In the genomic region with DNA sequence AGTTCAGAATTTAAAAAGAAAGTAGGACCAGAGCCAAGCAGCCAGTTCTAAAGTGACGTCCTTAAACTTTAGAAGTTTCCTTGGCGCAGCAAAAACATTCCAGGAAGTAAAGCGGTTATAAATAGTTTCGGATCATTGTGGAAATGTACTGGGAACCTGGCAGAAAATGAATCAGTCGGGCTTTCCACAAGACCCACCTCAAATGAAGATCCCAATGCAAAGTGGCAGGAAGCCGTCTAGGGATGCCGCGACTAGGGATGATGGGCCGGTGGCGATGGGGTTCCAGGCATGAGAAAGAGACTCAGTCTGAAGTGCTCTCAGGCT, we compare ENCODE assay signal across 11 mouse cellular contexts.
DNase-seq lines count a peak whose midpoint lies in the region; TF ChIP-seq lines count a peak whose summit lies in the region.
"Had no signal": no experiment of that assay in that cellular context is flagged by ENCODE, and none has a peak within 500 bp of the region (broad histone marks: within the 10 kb centered on the region; RNA-seq: fewer than 3 reads in every experiment).

No protein-coding gene starts in this region.

- H3K27ac ChIP-seq in embryonic fibroblast, embryonic 13.5 days (ENCODE audit: insufficient read depth, low read length) = peak overlapping the region; percentile 43
- peak overlapping the region; percentile 86 for H3K27ac ChIP-seq in kidney, adult 2 months (ENCODE audit: insufficient read depth, low read depth, low read length)

- no peak for TF ChIP-seq CTCF in embryonic fibroblast, embryonic 13.5 days (IDR thresholded peaks at IDR 0.05; ENCODE audit: borderline replicate concordance, insufficient read depth, low read length)
- no peak for TF ChIP-seq CTCF in kidney, adult 2 months (conservative IDR thresholded peaks at IDR 0.05; ENCODE audit: insufficient read depth, insufficient read length, low read depth, low read length)

- no peak for TF ChIP-seq POLR2A in embryonic fibroblast, embryonic 13.5 days (IDR thresholded peaks at IDR 0.05; ENCODE audit: low read depth, low read length)
- no peak for TF ChIP-seq POLR2A in kidney, adult 2 months (IDR thresholded peaks at IDR 0.05; ENCODE audit: low read depth, low read length)

- WGBS in kidney, adult 2 months = 38% methylated on average over 10 of the region's 10 CpGs

- no peak overlapping the region for H3K4me3 ChIP-seq in embryonic fibroblast, embryonic 13.5 days (ENCODE audit: insufficient read depth, low read length)
- H3K4me3 ChIP-seq in kidney, adult 2 months (ENCODE audit: insufficient read depth, low read depth, low read length) = peak overlapping the region; percentile 37
- H3K4me3 ChIP-seq: megakaryocyte, embryonic 14.5 days had no signal

- peaks cover 14% of the 10 kb centered on the region for H3K4me1 ChIP-seq in embryonic fibroblast, embryonic 13.5 days (ENCODE audit: control insufficient read depth, insufficient read depth, low read length)
- peaks cover 13% of the 10 kb centered on the region for H3K4me1 ChIP-seq in kidney, adult 2 months (ENCODE audit: control insufficient read depth, insufficient read depth, low read length)

- no peaks in the 10 kb centered on the region for H3K27me3 ChIP-seq in kidney, adult 2 months (replicated peaks; ENCODE audit: control insufficient read depth, insufficient read depth, low read length)
- H3K27me3 ChIP-seq: megakaryocyte, embryonic 14.5 days; Patski had no signal

- H3K36me3 ChIP-seq in kidney, adult 2 months (ENCODE audit: control insufficient read depth, insufficient read depth, low read length) = no peaks in the 10 kb centered on the region

- peak; percentile 45 for DNase-seq in adrenal gland, adult 8-10 months
- DNase-seq in kidney, adult 2 months = peak; percentile 87
- peak; percentile 40 for DNase-seq in lung, postnatal 10 days
- no peak for DNase-seq in cerebellum, postnatal 14 days
- DNase-seq in urinary bladder, postnatal 25 days (ENCODE audit: low spot score) = no peak
- DNase-seq in T-cell, adult 2 months (ENCODE audit: low spot score) = no peak
- DNase-seq: gastrocnemius, postnatal 36 days; thymus, adult 18-20 months had no signal

Comparison
In these comparisons a context has a peak if more than half of its experiments do, and no peak if none do; other contexts are left out.
1. DNase-seq: peak in adrenal gland, adult 8-10 months (single experiment), kidney, adult 2 months (single experiment) and lung, postnatal 10 days (single experiment); none in cerebellum, postnatal 14 days (0 of 2), urinary bladder, postnatal 25 days (single experiment) and T-cell, adult 2 months (single experiment).